Mouse (Mus musculus) lung, postnatal 0 days (tissue): ENCODE results near the gene Vmn1r127.
"Not testable (repeated sequence)": the region's sequence is repeated elsewhere in the genome, so short reads cannot be mapped to it uniquely, and the experiment has no call there.

Experiments used
- CTCF ChIP-seq: IDR thresholded peaks from 2 replicates; pipeline ENCODE4 v1.5.1; 2016; ENCODE audit warnings: antibody characterized with exemption, mild to moderate bottlenecking
- EP300 ChIP-seq: IDR thresholded peaks from 2 replicates; pipeline ENCODE4 v1.6.1; 2016; ENCODE audit warnings: antibody characterized with exemption, mild to moderate bottlenecking, control low read depth

DNA sequence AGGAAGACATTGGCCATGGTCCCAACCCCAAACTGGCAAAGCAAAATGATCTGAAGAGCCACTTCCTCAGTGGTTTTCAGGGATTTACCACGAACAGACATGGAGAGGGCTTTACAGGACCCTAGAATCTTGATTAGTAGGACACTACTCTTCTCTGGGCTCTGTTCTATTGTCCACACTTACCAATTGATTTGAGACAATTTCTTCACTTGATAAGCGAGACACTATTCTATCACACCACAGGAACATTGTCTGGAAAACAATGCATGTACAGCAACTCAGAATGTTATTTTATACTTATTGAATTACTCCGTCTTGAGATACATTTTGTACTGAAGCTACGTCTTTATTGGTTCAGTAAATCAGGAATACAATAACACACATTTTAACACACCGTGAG, 18.3 kb downstream of the Vmn1r127 start, which contains the start of gene Vmn1r126:
- not testable (repeated sequence) for TF ChIP-seq EP300, CTCF
